In genomic region chr2:28037505-28038390, GRCm38 (mm10) we compare ENCODE assay signal across 10 mouse cellular contexts. TPM values are rescaled to one million over a fixed set of nuclear protein-coding genes. Genes with fewer than 3 reads are reported as not detected.
DNase-seq lines count a peak whose midpoint lies in the region; ATAC-seq and TF ChIP-seq lines count a peak whose summit lies in the region.
"Had no signal": no experiment of that assay in that cellular context is flagged by ENCODE, and none has a peak within 500 bp of the region (broad histone marks: within the 10 kb centered on the region; RNA-seq: fewer than 3 reads in every experiment).

No protein-coding gene starts in this region.

- peak; percentile 50 for DNase-seq in adrenal gland, postnatal 14 days
- no peak for DNase-seq in adrenal gland, adult 2 months
- peak; percentile 70 for DNase-seq in hindbrain, postnatal 0 days (ENCODE audit: low spot score)
- DNase-seq in lung, postnatal 36 days, result peak; percentile 29
- DNase-seq in frontal cortex, postnatal 36 days (ENCODE audit: low spot score in 2 of 2), result no peak
- no peak for DNase-seq in right cerebral cortex, adult 18-20 months
- DNase-seq: liver, embryonic 13.5 days had no signal

- no peaks in the 10 kb centered on the region for H3K27me3 ChIP-seq in liver, embryonic 15.5 days
- no peaks in the 10 kb centered on the region for H3K27me3 ChIP-seq in liver, embryonic 12.5 days (replicated peaks)
- no peaks in the 10 kb centered on the region for H3K27me3 ChIP-seq in hindbrain, postnatal 0 days (ENCODE audit: insufficient read depth, low read length)
- H3K27me3 ChIP-seq: liver, embryonic 13.5 days had no signal

- no peaks in the 10 kb centered on the region for H3K9me3 ChIP-seq in liver, embryonic 15.5 days (replicated peaks)
- no peaks in the 10 kb centered on the region for H3K9me3 ChIP-seq in liver, embryonic 12.5 days (replicated peaks)
- no peaks in the 10 kb centered on the region for H3K9me3 ChIP-seq in hindbrain, postnatal 0 days (ENCODE audit: low read length)
- H3K9me3 ChIP-seq: liver, embryonic 13.5 days had no signal

- H3K4me3 ChIP-seq in liver, embryonic 15.5 days (replicated peaks), result no peak overlapping the region
- no peak overlapping the region for H3K4me3 ChIP-seq in liver, embryonic 12.5 days
- no peak overlapping the region for H3K4me3 ChIP-seq in hindbrain, postnatal 0 days (ENCODE audit: low read length)
- H3K4me3 ChIP-seq: liver, embryonic 13.5 days had no signal

- TF ChIP-seq CTCF in hindbrain, postnatal 0 days (IDR thresholded peaks at IDR 0.05; ENCODE audit: low read depth), result no peak; the same call in 1 of the 2 replicates

- H3K9ac ChIP-seq in liver, embryonic 15.5 days, result no peak overlapping the region
- H3K9ac ChIP-seq in liver, embryonic 12.5 days, result no peak overlapping the region
- H3K9ac ChIP-seq in hindbrain, postnatal 0 days (replicated peaks; ENCODE audit: low read length), result no peak overlapping the region
- H3K9ac ChIP-seq: liver, embryonic 13.5 days had no signal

- H3K4me1 ChIP-seq in liver, embryonic 15.5 days (replicated peaks), result peaks cover 18% of the 10 kb centered on the region
- peaks cover 10% of the 10 kb centered on the region for H3K4me1 ChIP-seq in liver, embryonic 12.5 days
- H3K4me1 ChIP-seq in hindbrain, postnatal 0 days (ENCODE audit: insufficient read depth, low read length), result peaks cover 22% of the 10 kb centered on the region

- WGBS in liver, embryonic 15.5 days (ENCODE audit: insufficient replicate concordance), result 68% methylated on average over 12 of the region's 12 CpGs
- 86% methylated on average over 12 of the region's 12 CpGs for WGBS in liver, embryonic 12.5 days (ENCODE audit: insufficient replicate concordance)
- 35% methylated on average over 12 of the region's 12 CpGs for WGBS in hindbrain, postnatal 0 days

- ATAC-seq in liver, embryonic 15.5 days (ENCODE audit: insufficient read depth), result no peak
- ATAC-seq in liver, embryonic 12.5 days, result no peak
- peak; percentile 31; the same call in 1 of the 2 replicates for ATAC-seq in hindbrain, postnatal 0 days

- 0 out of 2 replicates have a peak overlapping the region, but pooled peaks have one; percentile 7 for H3K27ac ChIP-seq in liver, embryonic 15.5 days (replicated peaks)
- no peak overlapping the region for H3K27ac ChIP-seq in liver, embryonic 12.5 days
- peak overlapping the region; percentile 51; the same call in 1 of the 2 replicates for H3K27ac ChIP-seq in hindbrain, postnatal 0 days

- no peak overlapping the region for H3K4me2 ChIP-seq in liver, embryonic 15.5 days
- no peak overlapping the region for H3K4me2 ChIP-seq in liver, embryonic 12.5 days
- no peak overlapping the region for H3K4me2 ChIP-seq in hindbrain, postnatal 0 days (ENCODE audit: low read depth, low read length)
- H3K4me2 ChIP-seq: liver, embryonic 13.5 days had no signal

- peaks cover 13% of the 10 kb centered on the region; the same call in 1 of the 2 replicates for H3K36me3 ChIP-seq in liver, embryonic 15.5 days (replicated peaks)
- peaks cover 24% of the 10 kb centered on the region for H3K36me3 ChIP-seq in liver, embryonic 12.5 days
- no peaks in the 10 kb centered on the region for H3K36me3 ChIP-seq in hindbrain, postnatal 0 days (ENCODE audit: insufficient read depth, low read length)

RNA-seq across cellular contexts. Expression of gene Fcnb, which starts 46.9 kb away (rescaled TPM):
- 0.33 TPM in 1 of 2 replicates, not detected in the other for total RNA-seq in adrenal gland, postnatal 14 days (2021)
- not detected for total RNA-seq in adrenal gland, adult 2 months (2021)
- polyA plus RNA-seq in adrenal gland, adult 2 months (2012; rRNA removed), result not detected in 2 replicates
- polyA plus RNA-seq in liver, embryonic 15.5 days (2015; fragmentation: Nextera tagmentation; extraction: Ambion mirVana), result 63.9 and 70.8 TPM in 2 replicates
- 6.0 and 8.5 TPM in 2 replicates for polyA plus RNA-seq in liver, embryonic 12.5 days (2016; fragmentation: Nextera tagmentation; extraction: Ambion mirVana)
- not detected in 2 replicates for total RNA-seq in hindbrain, postnatal 0 days (2014; rRNA removed)
- polyA plus RNA-seq in hindbrain, postnatal 0 days (2015; fragmentation: Nextera tagmentation; extraction: Ambion mirVana), result not detected in 2 replicates
- total RNA-seq: heart, postnatal 14 days had no signal

Comparison
In these comparisons a context has a peak if more than half of its experiments do, and no peak if none do; other contexts are left out.
1. DNase-seq: peak in adrenal gland, postnatal 14 days (single experiment), hindbrain, postnatal 0 days (single experiment) and lung, postnatal 36 days (single experiment); none in adrenal gland, adult 2 months (single experiment), frontal cortex, postnatal 36 days (0 of 2) and right cerebral cortex, adult 18-20 months (single experiment).